Mouse (Mus musculus): Measurements from ENCODE around the gene Trappc2l.
A peak's percentile ranks its signal among the peaks of the same experiment; 100 is the strongest.
"Not testable (repeated sequence)": the region's sequence is repeated elsewhere in the genome, so short reads cannot be mapped to it uniquely, and the experiment has no call there.

Gene Trappc2l

GRCm38 (mm10) chr8:122611295-122612133 is at the start of gene Trappc2l, which contains the start of gene Galns:
Gene Trappc2l, plus strand, starts transcription at chr8:122611640.
Gene Galns, minus strand, starts transcription at chr8:122611463.
- DNase-seq (ENCODE audit: low read depth): peak; percentile 100

GRCm38 (mm10) chr8:122564363-122565352 is 46.8 kb upstream of the Trappc2l start:
- no peak for DNase-seq (ENCODE audit: low read depth)

- no peak for DNase-seq (ENCODE audit: low read depth)
These were observed 44.7 kb upstream of the Trappc2l start for GRCm38 (mm10) chr8:122566766-122567165.

GRCm38 (mm10) chr8:122567361-122568108 is 43.9 kb upstream of the Trappc2l start, which contains the start of gene Cdt1:
Gene Cdt1, plus strand, starts transcription at chr8:122568015.
- peak; percentile 97 for DNase-seq (ENCODE audit: low read depth)

- peak; percentile 70 for DNase-seq (ENCODE audit: low read depth)
These were observed 43.3 kb upstream of the Trappc2l start for GRCm38 (mm10) chr8:122568109-122568504.

GRCm38 (mm10) chr8:122568881-122569309 is 42.5 kb upstream of the Trappc2l start:
- no peak for DNase-seq (ENCODE audit: low read depth)

GRCm38 (mm10) chr8:122569329-122569728 is 42.1 kb upstream of the Trappc2l start:
- no peak for DNase-seq (ENCODE audit: low read depth)

GRCm38 (mm10) chr8:122569996-122570395 is 41.4 kb upstream of the Trappc2l start:
- no peak for DNase-seq (ENCODE audit: low read depth)

- DNase-seq (ENCODE audit: low read depth): no peak
These were observed 40.3 kb upstream of the Trappc2l start for GRCm38 (mm10) chr8:122571153-122571552.

GRCm38 (mm10) chr8:122571750-122572267 is 39.6 kb upstream of the Trappc2l start:
- DNase-seq (ENCODE audit: low read depth): no peak

GRCm38 (mm10) chr8:122572751-122573150 is 38.7 kb upstream of the Trappc2l start:
- no peak for DNase-seq (ENCODE audit: low read depth)

GRCm38 (mm10) chr8:122573176-122573575 is 38.3 kb upstream of the Trappc2l start:
- not testable (repeated sequence) for DNase-seq (ENCODE audit: low read depth)

GRCm38 (mm10) chr8:122573577-122573976 is 37.9 kb upstream of the Trappc2l start:
- DNase-seq (ENCODE audit: low read depth): no peak

- no peak for DNase-seq (ENCODE audit: low read depth)
These were observed 37.2 kb upstream of the Trappc2l start for GRCm38 (mm10) chr8:122574264-122574663.

- no peak for DNase-seq (ENCODE audit: low read depth)
These were observed 36.7 kb upstream of the Trappc2l start for GRCm38 (mm10) chr8:122574667-122575251.

GRCm38 (mm10) chr8:122575286-122575685 is 36.2 kb upstream of the Trappc2l start:
- DNase-seq (ENCODE audit: low read depth): no peak

- DNase-seq (ENCODE audit: low read depth): peak; percentile 41
These were observed 35.4 kb upstream of the Trappc2l start for GRCm38 (mm10) chr8:122575735-122576647.

- DNase-seq (ENCODE audit: low read depth): peak; percentile 96
These were observed 34.8 kb upstream of the Trappc2l start, which contains the start of gene Aprt for GRCm38 (mm10) chr8:122576648-122577022. Gene Aprt, minus strand, starts transcription at chr8:122576909.

GRCm38 (mm10) chr8:122577116-122577515 is 34.3 kb upstream of the Trappc2l start:
- DNase-seq (ENCODE audit: low read depth): no peak

- no peak for DNase-seq (ENCODE audit: low read depth)
These were observed 32.2 kb upstream of the Trappc2l start for GRCm38 (mm10) chr8:122579196-122579595.

Data from naive thymus-derived CD4-positive, alpha-beta T cell, adult 2 months (primary cell).